Mouse (Mus musculus) brain, embryonic 14.5 days (tissue): ENCODE data around the gene Stpg2. TPM values are rescaled to one million over a fixed set of nuclear protein-coding genes. Genes with fewer than 3 reads are reported as not detected.
"Not testable (repeated sequence)": the region's sequence is repeated elsewhere in the genome, so short reads cannot be mapped to it uniquely, and the experiment has no call there.

Experiments
- DNase-seq: peaks from one replicate; pipeline ENCODE4 v3.0.0-alpha.2; 2011; ENCODE audit warnings: low read depth
- CTCF ChIP-seq: fragments of 200-500 bp; IDR thresholded peaks from 2 replicates; pipeline ENCODE4 v1.5.1; 2012; ENCODE audit warnings: inconsistent platforms, mild to moderate bottlenecking, moderate library complexity, borderline replicate concordance; ENCODE audit not compliant: insufficient read depth, insufficient read length; ENCODE audit errors: extremely low read depth
- POLR2A ChIP-seq: fragments of 200-500 bp; IDR thresholded peaks from 2 replicates; pipeline ENCODE4 v1.6.1; 2012; ENCODE audit warnings: mild to moderate bottlenecking, inconsistent platforms, borderline replicate concordance; ENCODE audit not compliant: poor library complexity, insufficient read depth, insufficient read length, severe bottlenecking; ENCODE audit errors: extremely low read depth
- polyA plus RNA-seq: library from polyadenylated mRNA; depleted of rRNA; stranded (reverse); fragments of >200 nt; gene quantifications from 2 replicates; pipeline ENCODE4 v1.2.3, GENCODE M21; 2012

Gene Stpg2
- polyA plus RNA-seq, 1 experiment = 0.04 TPM

DNA sequence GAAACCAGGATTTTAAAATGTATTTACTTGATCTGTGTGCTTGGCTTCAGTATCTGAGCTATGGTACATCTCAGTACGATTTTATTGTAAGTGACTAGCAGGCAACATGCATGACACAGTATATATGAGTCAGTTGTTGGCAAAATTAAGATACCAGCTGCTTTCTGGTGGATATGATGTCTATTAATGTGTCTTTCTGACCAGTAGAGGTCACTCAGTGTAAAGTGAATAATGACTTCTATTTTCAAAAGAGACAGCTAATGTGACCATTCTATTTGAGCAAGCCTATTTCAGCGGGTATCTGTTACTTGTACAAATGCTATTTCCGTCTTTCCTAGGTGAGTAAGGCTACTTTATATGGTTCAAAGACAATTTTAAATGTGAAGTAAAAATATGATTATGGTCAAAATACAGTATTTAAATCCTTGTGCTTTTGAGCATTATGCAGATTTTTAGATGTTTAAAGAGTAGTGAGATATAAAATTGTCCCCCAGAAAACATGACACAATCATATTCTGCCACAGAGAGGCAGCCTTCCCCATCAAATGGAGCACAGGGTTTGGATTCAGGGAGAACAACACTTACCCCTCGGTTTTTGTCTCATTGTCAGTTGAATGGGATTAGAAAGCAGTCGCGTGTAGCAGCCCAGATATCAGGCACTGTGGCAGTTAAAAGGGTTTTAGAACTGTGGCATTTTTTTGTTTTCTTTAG is 303.9 kb downstream of the Stpg2 start:
- TF ChIP-seq POLR2A (no peak), CTCF (peak; percentile 56; the same call in 1 of the 2 replicates)
- DNase-seq = peak; percentile 82

DNA sequence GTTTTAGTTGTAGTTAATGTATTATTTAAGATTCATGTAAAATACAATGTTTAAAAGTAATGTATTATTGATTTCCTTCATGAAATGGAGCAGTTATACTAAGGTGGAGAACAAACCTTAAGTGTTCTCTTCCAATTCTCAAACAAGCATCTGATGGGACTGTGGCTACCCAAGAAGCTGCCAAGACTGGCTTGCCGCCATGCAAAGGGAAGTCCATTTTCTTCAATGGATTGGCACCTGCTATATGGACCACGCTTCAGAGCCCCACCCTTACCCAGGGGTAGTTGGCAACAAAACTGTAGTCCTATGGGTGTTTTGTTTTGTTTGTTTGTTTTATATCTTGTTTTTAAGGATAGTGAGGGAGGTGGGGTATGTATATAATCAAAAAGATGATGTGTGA is 373.0 kb downstream of the Stpg2 start:
- TF ChIP-seq POLR2A (no peak), CTCF (no peak)
- DNase-seq = no peak

DNA sequence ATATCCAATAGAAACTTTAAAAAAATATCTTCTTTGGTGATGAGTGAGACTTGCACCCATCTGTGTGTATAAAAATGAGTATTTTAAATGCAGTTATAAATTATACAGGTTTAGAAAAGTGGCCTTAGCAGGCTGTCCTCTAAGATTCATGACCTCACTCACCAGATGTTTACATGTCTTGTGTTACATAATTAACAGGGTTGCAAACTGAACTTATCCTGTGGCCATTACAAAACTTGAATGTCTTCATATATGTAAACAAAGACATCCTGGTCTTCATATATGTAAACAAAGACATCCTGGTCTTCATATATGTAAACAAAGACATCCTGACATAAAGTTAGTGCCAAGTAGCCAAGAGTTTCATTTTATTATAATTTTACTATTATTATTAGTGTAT is 375.8 kb downstream of the Stpg2 start:
- DNase-seq = no peak
- TF ChIP-seq POLR2A = no peak
- TF ChIP-seq CTCF = no peak

DNA sequence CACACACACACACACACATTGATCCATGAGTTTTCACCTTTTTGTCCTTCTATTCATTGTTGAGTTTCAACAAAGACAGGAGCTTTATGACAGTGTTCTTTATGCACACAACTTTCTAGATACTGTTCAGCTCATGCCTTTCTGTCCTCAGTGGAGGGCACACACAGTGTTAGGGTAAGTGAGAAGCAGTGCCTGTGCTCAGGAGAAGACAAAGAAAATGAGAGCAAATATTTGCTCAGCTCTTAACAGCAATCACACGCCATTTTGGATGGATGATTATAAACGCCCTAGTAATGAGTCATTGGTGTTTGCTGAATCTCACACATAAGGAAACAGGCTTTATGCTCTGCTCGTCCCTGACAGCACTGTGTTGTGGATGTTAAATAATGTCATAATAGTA is 394.0 kb downstream of the Stpg2 start:
- no peak for DNase-seq

DNA sequence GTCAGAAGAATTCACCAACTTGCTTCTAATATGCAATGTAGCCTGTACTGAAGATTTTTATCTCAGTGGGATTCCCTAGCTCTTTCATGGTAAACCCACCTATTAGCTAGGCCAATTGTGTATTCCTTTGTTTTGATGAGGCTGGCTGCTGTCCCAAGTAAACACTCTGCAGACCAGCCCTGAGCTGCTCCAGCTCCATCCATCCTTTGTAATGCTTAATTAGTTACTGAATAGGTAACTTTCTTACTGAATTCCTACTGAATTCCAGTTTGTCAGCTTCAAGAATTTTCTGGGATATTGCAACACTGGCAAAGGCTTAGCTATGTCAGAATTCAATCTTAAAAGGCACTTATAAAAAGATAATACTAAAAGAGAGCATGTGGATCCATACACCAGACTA is 402.8 kb downstream of the Stpg2 start:
- not testable (repeated sequence) for DNase-seq

More for the DNA sequence above, 394.0 kb downstream of the Stpg2 start:
- TF ChIP-seq CTCF = no peak
- no peak for TF ChIP-seq POLR2A

DNA sequence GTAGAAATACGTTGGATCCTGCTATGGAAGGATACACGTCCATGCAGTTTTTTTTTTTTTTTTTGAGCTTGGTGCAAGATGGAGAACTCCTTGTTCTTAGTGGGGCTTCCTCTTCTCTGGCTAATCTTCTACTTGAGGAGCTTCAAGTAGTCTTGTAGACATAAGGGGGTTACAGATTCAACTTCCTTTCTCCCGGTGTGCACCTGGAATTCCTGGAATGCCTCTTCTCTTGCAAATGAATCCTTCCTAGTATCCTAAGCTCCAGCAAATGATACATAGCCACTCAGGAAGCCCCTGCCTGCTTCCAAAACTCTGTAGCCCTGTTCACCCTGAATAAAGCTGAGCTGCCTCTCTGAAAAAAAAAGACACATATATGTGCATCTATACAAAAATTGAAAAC is 409.1 kb downstream of the Stpg2 start:
- no peak for TF ChIP-seq POLR2A
- TF ChIP-seq CTCF = no peak
- no peak for DNase-seq

DNA sequence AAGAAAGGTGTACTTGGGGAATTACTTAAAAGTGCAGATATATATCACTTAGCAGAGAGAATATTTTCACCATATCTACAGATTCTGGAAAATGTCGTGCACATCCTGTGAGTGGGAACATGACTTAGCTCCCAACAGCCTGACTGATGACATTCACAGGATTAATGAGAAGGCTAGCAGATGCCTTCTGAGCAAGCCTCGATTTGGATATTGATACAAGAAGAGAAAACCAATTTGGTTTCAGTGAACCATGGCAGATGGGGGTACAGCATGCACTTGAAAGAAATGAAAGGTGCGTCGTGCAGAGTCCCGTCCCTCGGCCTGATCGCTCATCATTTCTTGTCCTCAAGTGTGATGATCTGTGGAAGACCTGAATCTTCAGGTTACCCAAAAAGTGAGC is 410.3 kb downstream of the Stpg2 start:
- TF ChIP-seq POLR2A (no peak), CTCF (no peak)
- DNase-seq = no peak

DNA sequence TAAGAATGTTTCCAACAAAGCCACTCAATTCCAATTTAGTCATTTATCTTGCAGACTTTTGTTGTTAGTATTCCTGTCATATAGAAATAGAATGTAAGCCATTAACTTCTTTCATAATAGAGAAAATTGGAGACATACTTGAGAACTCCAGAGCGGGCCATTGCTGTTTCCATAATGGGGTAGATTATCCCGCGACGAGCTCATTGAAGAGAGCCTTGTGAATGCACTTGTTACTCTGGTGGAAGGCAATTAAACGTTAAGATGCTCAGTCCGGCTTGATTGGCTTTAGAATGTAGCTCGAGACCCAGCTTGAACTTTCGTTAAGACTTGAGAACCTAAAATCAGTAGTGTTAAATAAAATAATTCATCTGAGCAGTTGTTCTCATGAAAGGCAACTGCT is 432.4 kb downstream of the Stpg2 start:
- no peak for TF ChIP-seq CTCF
- no peak for TF ChIP-seq POLR2A
- peak; percentile 59 for DNase-seq

DNA sequence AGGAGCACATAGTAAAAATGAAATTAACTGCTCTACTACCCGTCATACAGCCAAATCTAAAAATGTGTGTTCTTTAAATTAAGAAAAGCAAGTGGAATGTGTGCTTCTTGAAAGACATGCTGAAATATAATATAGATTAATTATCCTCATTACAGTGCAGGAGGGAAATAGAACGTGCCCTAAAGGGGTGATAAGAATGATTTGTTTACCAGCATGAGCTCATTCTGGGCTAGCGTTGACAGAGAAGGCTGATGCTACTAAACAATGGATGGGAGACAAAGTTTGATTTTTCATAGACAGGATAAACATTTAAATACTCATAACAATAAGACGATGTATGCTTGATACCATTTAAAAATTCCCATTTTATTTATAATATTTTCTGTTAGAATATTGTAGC is 446.0 kb downstream of the Stpg2 start:
- DNase-seq = no peak
- TF ChIP-seq CTCF = no peak
- TF ChIP-seq POLR2A = no peak

DNA sequence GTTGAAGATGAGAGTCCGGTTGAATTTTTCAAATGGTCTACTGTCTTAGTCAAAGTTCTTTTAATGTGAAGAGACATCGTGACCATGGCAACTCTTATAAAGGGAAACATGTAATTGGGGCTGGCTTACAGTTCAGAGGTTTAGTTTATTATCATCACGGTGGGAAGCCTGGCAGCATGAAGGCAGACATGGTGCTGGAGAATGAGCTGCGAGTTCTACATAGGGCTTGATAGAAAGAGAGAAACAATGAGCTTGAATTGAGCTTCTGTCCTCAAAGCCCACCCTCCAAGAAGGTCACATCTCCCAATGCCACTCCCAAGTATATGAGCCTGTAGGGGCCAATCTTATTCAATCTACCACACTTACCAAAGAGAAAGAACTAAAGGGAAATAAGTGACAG is 453.9 kb downstream of the Stpg2 start:
- TF ChIP-seq POLR2A = no peak
- no peak for TF ChIP-seq CTCF
- DNase-seq = peak; percentile 50

DNA sequence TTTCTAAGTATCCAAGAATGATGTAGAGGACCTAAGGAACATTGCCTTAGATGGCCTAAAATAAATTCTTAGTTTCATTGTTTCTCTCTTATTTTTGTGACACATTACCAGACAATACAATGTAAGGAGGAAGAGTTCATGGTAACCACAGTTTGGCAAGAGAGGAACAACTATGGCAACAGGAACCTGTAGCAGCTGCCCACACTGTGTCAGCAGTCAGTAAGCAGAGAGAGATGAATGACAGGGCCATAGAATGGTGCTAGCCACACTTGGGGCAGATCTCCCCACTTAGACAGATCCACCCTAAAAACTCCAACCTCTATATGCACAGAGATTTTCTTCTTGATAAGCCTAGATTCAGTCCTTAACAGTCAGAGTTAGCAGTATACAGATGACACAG is 456.7 kb downstream of the Stpg2 start:
- no peak for DNase-seq
- TF ChIP-seq CTCF (no peak), POLR2A (no peak)

DNA sequence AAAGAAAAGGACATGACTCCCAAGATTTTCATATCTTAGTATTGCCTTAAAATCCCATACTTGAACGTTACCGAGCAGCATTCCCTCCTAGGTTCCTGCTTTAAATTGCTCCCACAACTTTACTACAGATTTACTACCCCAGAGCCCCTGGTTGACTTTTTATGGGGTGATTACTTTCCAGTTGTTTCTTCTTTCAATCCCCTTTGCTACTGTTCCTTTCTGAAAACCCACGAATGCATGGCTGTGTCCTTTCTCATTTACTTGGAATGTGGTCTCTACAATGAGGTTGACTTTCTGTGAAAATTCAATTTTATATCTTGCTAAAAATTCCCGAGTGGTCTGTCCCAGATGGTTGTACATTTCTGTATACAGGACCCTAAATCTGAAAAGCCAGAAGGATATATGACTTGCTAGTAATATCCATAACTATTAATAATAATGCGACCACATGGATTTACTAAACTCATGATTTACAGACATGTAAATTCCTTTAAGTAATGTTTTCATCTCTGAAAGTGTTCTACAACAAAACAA is 458.3 kb downstream of the Stpg2 start:
- DNase-seq = no peak
- no peak for TF ChIP-seq POLR2A
- TF ChIP-seq CTCF = no peak

DNA sequence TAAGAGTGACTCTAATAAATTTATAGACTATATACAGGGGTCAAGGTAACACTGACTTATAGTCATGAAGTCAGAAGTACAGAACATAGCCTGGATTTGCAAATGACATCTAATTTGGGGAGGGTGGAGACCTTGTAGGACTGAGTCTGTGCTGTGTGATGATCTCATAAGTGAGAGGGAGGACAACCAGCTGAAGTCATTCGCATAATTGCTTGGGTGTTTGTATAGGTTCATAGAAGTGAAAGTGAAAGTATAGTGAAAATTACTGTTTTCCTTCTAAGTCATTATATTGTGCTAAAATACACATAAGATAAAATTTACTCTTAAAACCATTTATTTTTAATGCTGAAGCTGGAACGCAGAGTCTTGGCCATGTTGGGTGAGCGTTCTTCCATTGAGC is 459.6 kb downstream of the Stpg2 start:
- no peak for TF ChIP-seq POLR2A
- no peak for TF ChIP-seq CTCF
- DNase-seq = no peak

DNA sequence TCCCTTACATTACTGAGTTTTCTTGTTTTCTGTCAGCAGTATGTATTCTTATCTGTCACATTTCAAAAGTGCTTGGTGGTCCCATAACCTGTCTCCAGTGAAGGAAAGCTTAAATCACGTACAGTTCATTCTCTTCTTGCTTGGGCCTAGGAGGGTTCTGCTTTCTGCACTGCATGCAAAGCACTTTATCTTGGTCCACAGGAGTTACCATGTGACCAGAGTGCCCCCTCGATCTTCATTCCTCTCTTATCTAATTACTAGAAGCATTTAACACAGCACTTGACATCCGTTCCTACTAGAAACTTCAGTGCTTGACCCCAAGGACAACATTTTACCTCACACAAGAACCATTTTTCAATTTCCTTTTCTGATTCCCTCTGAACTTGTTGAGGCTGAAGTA is 470.7 kb downstream of the Stpg2 start:
- no peak for DNase-seq
- no peak for TF ChIP-seq POLR2A
- no peak for TF ChIP-seq CTCF
